In genomic region chr4:142770177-142770576, GRCm38 (mm10) we compare ENCODE assay signal across 14 mouse cellular contexts.
DNase-seq lines count a peak whose midpoint lies in the region; ATAC-seq and TF ChIP-seq lines count a peak whose summit lies in the region.
"Had no signal": no experiment of that assay in that cellular context is flagged by ENCODE, and none has a peak within 500 bp of the region (broad histone marks: within the 10 kb centered on the region; RNA-seq: fewer than 3 reads in every experiment).

No protein-coding gene starts in this region.

- DNase-seq in stomach, postnatal 0 days (ENCODE audit: low spot score), result no peak
- peak; percentile 29 for DNase-seq in limb, embryonic 14.5 days (ENCODE audit: low spot score)
- no peak for DNase-seq in gastrocnemius, postnatal 10 days
- no peak for DNase-seq in gastrocnemius, adult 2 months
- no peak for DNase-seq in spleen, postnatal 36 days (ENCODE audit: low spot score in 2 of 2)
- DNase-seq in kidney, postnatal 10 days, result no peak
- DNase-seq: adrenal gland, postnatal 25 days; kidney, postnatal 25 days; liver, embryonic 13.5 days; lung, postnatal 36 days had no signal

- H3K27me3 ChIP-seq in stomach, embryonic 16.5 days (ENCODE audit: control insufficient read depth, insufficient read depth, low read length), result no peaks in the 10 kb centered on the region
- H3K27me3 ChIP-seq in stomach, postnatal 0 days (ENCODE audit: control insufficient read depth, insufficient read depth, low read length), result no peaks in the 10 kb centered on the region
- no peaks in the 10 kb centered on the region for H3K27me3 ChIP-seq in forebrain, embryonic 15.5 days
- no peaks in the 10 kb centered on the region for H3K27me3 ChIP-seq in limb, embryonic 14.5 days (ENCODE audit: control insufficient read depth, insufficient read depth, low read length)
- H3K27me3 ChIP-seq: CH12.LX; liver, embryonic 13.5 days had no signal

- no peak overlapping the region for H3K27ac ChIP-seq in stomach, embryonic 16.5 days (ENCODE audit: low read length)
- H3K27ac ChIP-seq in stomach, postnatal 0 days (replicated peaks), result no peak overlapping the region
- no peak overlapping the region for H3K27ac ChIP-seq in forebrain, embryonic 15.5 days (replicated peaks)
- H3K27ac ChIP-seq in limb, embryonic 14.5 days (replicated peaks; ENCODE audit: low read depth, low read length), result no peak overlapping the region
- no peak overlapping the region for H3K27ac ChIP-seq in gastrocnemius, adult 2 months
- H3K27ac ChIP-seq: heart, embryonic 10.5 days; liver, embryonic 13.5 days had no signal

- H3K36me3 ChIP-seq in stomach, embryonic 16.5 days (ENCODE audit: control insufficient read depth, insufficient read depth, low read length), result no peaks in the 10 kb centered on the region
- H3K36me3 ChIP-seq in stomach, postnatal 0 days (ENCODE audit: control insufficient read depth, insufficient read depth, low read length), result no peaks in the 10 kb centered on the region
- no peaks in the 10 kb centered on the region for H3K36me3 ChIP-seq in forebrain, embryonic 15.5 days
- H3K36me3 ChIP-seq in limb, embryonic 14.5 days (ENCODE audit: control insufficient read depth, insufficient read depth, low read length), result no peaks in the 10 kb centered on the region
- H3K36me3 ChIP-seq: heart, embryonic 10.5 days; liver, embryonic 13.5 days had no signal

- no peaks in the 10 kb centered on the region for H3K9me3 ChIP-seq in stomach, embryonic 16.5 days (replicated peaks; ENCODE audit: control insufficient read depth, low read length)
- no peaks in the 10 kb centered on the region for H3K9me3 ChIP-seq in stomach, postnatal 0 days (ENCODE audit: control insufficient read depth, low read length)
- no peaks in the 10 kb centered on the region for H3K9me3 ChIP-seq in forebrain, embryonic 15.5 days
- no peaks in the 10 kb centered on the region for H3K9me3 ChIP-seq in limb, embryonic 14.5 days (ENCODE audit: control insufficient read depth, low read length)
- H3K9me3 ChIP-seq: heart, embryonic 10.5 days had no signal

- H3K4me3 ChIP-seq in stomach, embryonic 16.5 days (replicated peaks; ENCODE audit: low read length), result no peak overlapping the region
- H3K4me3 ChIP-seq in stomach, postnatal 0 days (ENCODE audit: low read depth, low read length), result no peak overlapping the region
- H3K4me3 ChIP-seq in forebrain, embryonic 15.5 days, result no peak overlapping the region
- H3K4me3 ChIP-seq in limb, embryonic 14.5 days (replicated peaks; ENCODE audit: low read length), result no peak overlapping the region
- no peak overlapping the region for H3K4me3 ChIP-seq in gastrocnemius, adult 2 months
- H3K4me3 ChIP-seq: heart, embryonic 10.5 days; liver, embryonic 13.5 days had no signal

- no peak for ATAC-seq in stomach, embryonic 16.5 days (ENCODE audit: insufficient read depth, low FRiP score)
- no peak for ATAC-seq in stomach, postnatal 0 days (ENCODE audit: low FRiP score, low TSS enrichment)
- ATAC-seq in forebrain, embryonic 15.5 days (replicated peaks), result no peak; the same call in 1 of the 2 replicates
- no peak; the same call in 1 of the 2 replicates for ATAC-seq in limb, embryonic 14.5 days (ENCODE audit: low FRiP score, low read depth)

- 17% methylated on average over 8 of the region's 8 CpGs for WGBS in stomach, embryonic 16.5 days
- 17% methylated on average over 8 of the region's 8 CpGs for WGBS in stomach, postnatal 0 days
- 3% methylated on average over 8 of the region's 8 CpGs for WGBS in forebrain, embryonic 15.5 days
- WGBS in limb, embryonic 14.5 days, result 7% methylated on average over 8 of the region's 8 CpGs

- 0 out of 2 replicates have a peak, but pooled peaks cover 5% of the 10 kb centered on the region for H3K4me1 ChIP-seq in stomach, embryonic 16.5 days (ENCODE audit: control insufficient read depth, insufficient read depth, low read length)
- no peaks in the 10 kb centered on the region for H3K4me1 ChIP-seq in stomach, postnatal 0 days (replicated peaks; ENCODE audit: control insufficient read depth, insufficient read depth)
- H3K4me1 ChIP-seq in forebrain, embryonic 15.5 days, result peaks cover 38% of the 10 kb centered on the region
- H3K4me1 ChIP-seq in limb, embryonic 14.5 days (ENCODE audit: control insufficient read depth, insufficient read depth, low read length), result peaks cover 22% of the 10 kb centered on the region
- H3K4me1 ChIP-seq: liver, embryonic 13.5 days had no signal

- intact Hi-C loops in gastrocnemius, adult 2 months (cut with DNase I), result no loop called here

- H3K9ac ChIP-seq in stomach, embryonic 16.5 days (ENCODE audit: low read length), result peak overlapping the region; percentile 16; the same call in 1 of the 2 replicates
- no peak overlapping the region for H3K9ac ChIP-seq in stomach, postnatal 0 days (ENCODE audit: low read length)
- H3K9ac ChIP-seq in forebrain, embryonic 15.5 days (replicated peaks), result 0 out of 2 replicates have a peak overlapping the region, but pooled peaks have one; percentile 1
- no peak overlapping the region for H3K9ac ChIP-seq in limb, embryonic 14.5 days (ENCODE audit: low read depth, low read length, severe bottlenecking)
- H3K9ac ChIP-seq: liver, embryonic 13.5 days had no signal

- TF ChIP-seq EP300 in stomach, postnatal 0 days (optimal IDR thresholded peaks at IDR 0.05), result no peak

- no peak overlapping the region for H3K4me2 ChIP-seq in stomach, embryonic 16.5 days (ENCODE audit: low read depth, low read length)
- no peak overlapping the region for H3K4me2 ChIP-seq in stomach, postnatal 0 days (replicated peaks; ENCODE audit: low read depth)
- H3K4me2 ChIP-seq in forebrain, embryonic 15.5 days (replicated peaks), result no peak overlapping the region
- H3K4me2 ChIP-seq in limb, embryonic 14.5 days (replicated peaks; ENCODE audit: low read depth, low read length, severe bottlenecking), result 0 out of 2 replicates have a peak overlapping the region, but pooled peaks have one; percentile 15
- H3K4me2 ChIP-seq: liver, embryonic 13.5 days had no signal

- no peak for TF ChIP-seq POLR2A in limb, embryonic 14.5 days (IDR thresholded peaks at IDR 0.05; ENCODE audit: borderline replicate concordance, extremely low read depth, insufficient read depth, insufficient read length)

- no peak for TF ChIP-seq CTCF in stomach, postnatal 0 days (IDR thresholded peaks at IDR 0.05; ENCODE audit: low read depth)
- no peak for TF ChIP-seq CTCF in gastrocnemius, adult 2 months (IDR thresholded peaks at IDR 0.05)

Comparison
In these comparisons a context has a peak if more than half of its experiments do, and no peak if none do; other contexts are left out.
1. H3K9ac ChIP-seq: peak in stomach, embryonic 16.5 days (single experiment) and forebrain, embryonic 15.5 days (single experiment); none in stomach, postnatal 0 days (single experiment) and limb, embryonic 14.5 days (single experiment).